Mouse (Mus musculus): Measurements from ENCODE around the gene Prune2. TPM values are rescaled to one million over a fixed set of nuclear protein-coding genes. Genes with fewer than 3 reads are reported as not detected.
A peak's percentile ranks its signal among the peaks of the same experiment; 100 is the strongest.

Prune2 gene
- polyA plus RNA-seq, 1 experiment: 1.6 TPM

- WGBS: 77% methylated on average over 2 of the region's 2 CpGs
- DNase-seq (ENCODE audit: low read depth, low spot score): no peak
Observed at GRCm38 (mm10) chr19:17096338-17096737, 140.4 kb downstream of the Prune2 start.

- 37% methylated on average over 6 of the region's 6 CpGs for WGBS
- DNase-seq (ENCODE audit: low read depth, low spot score): no peak
Observed at GRCm38 (mm10) chr19:17097210-17097609, 141.3 kb downstream of the Prune2 start.

- WGBS: 40% methylated on average over 8 of the region's 8 CpGs
- no peak for DNase-seq (ENCODE audit: low read depth, low spot score)
Observed at GRCm38 (mm10) chr19:17108782-17109181, 152.9 kb downstream of the Prune2 start.

GRCm38 (mm10) chr19:17124034-17124735 lies 168.3 kb downstream of the Prune2 start:
- DNase-seq (ENCODE audit: low read depth, low spot score): no peak
- WGBS: 64% methylated on average over 12 of the region's 12 CpGs

- no peak for DNase-seq (ENCODE audit: low read depth, low spot score)
Observed at GRCm38 (mm10) chr19:17125380-17125779, 169.5 kb downstream of the Prune2 start.

GRCm38 (mm10) chr19:17130544-17130943 lies 174.6 kb downstream of the Prune2 start:
- 77% methylated on average over 3 of the region's 3 CpGs for WGBS
- no peak for DNase-seq (ENCODE audit: low read depth, low spot score)

More at GRCm38 (mm10) chr19:17125380-17125779, 169.5 kb downstream of the Prune2 start:
- 77% methylated on average over 7 of the region's 7 CpGs for WGBS

- no peak for DNase-seq (ENCODE audit: low read depth, low spot score)
- 17% methylated on average over 21 of the region's 21 CpGs for WGBS
Observed at GRCm38 (mm10) chr19:17136677-17137460, 181.0 kb downstream of the Prune2 start.

- 76% methylated on average over 2 of the region's 2 CpGs for WGBS
Observed at GRCm38 (mm10) chr19:17137656-17138055, 181.7 kb downstream of the Prune2 start.

GRCm38 (mm10) chr19:17138144-17138915 lies 182.4 kb downstream of the Prune2 start:
- 46% methylated on average over 10 of the region's 10 CpGs for WGBS
- no peak for DNase-seq (ENCODE audit: low read depth, low spot score)

More at GRCm38 (mm10) chr19:17137656-17138055, 181.7 kb downstream of the Prune2 start:
- DNase-seq (ENCODE audit: low read depth, low spot score): no peak

- WGBS: 24% methylated on average over 12 of the region's 12 CpGs
Observed at GRCm38 (mm10) chr19:17140016-17140914, 184.3 kb downstream of the Prune2 start.

GRCm38 (mm10) chr19:17143245-17143644 lies 187.3 kb downstream of the Prune2 start:
- 98% methylated on average over 2 of the region's 2 CpGs for WGBS
- no peak for DNase-seq (ENCODE audit: low read depth, low spot score)

More at GRCm38 (mm10) chr19:17140016-17140914, 184.3 kb downstream of the Prune2 start:
- peak; percentile 67 for DNase-seq (ENCODE audit: low read depth, low spot score)

GRCm38 (mm10) chr19:17144205-17144604 lies 188.3 kb downstream of the Prune2 start:
- 77% methylated on average over 6 of the region's 6 CpGs for WGBS

GRCm38 (mm10) chr19:17150064-17150463 lies 194.1 kb downstream of the Prune2 start:
- no peak for DNase-seq (ENCODE audit: low read depth, low spot score)
- WGBS: 84% methylated on average over 7 of the region's 7 CpGs

More at GRCm38 (mm10) chr19:17144205-17144604, 188.3 kb downstream of the Prune2 start:
- DNase-seq (ENCODE audit: low read depth, low spot score): no peak

GRCm38 (mm10) chr19:17151781-17152180 lies 195.9 kb downstream of the Prune2 start:
- no peak for DNase-seq (ENCODE audit: low read depth, low spot score)
- 74% methylated on average over 6 of the region's 6 CpGs for WGBS

GRCm38 (mm10) chr19:17152461-17152860 lies 196.5 kb downstream of the Prune2 start:
- WGBS: 81% methylated on average over 7 of the region's 7 CpGs

GRCm38 (mm10) chr19:17153911-17154639 lies 198.2 kb downstream of the Prune2 start:
- 79% methylated on average over 11 of the region's 11 CpGs for WGBS
- no peak for DNase-seq (ENCODE audit: low read depth, low spot score)

More at GRCm38 (mm10) chr19:17152461-17152860, 196.5 kb downstream of the Prune2 start:
- no peak for DNase-seq (ENCODE audit: low read depth, low spot score)

GRCm38 (mm10) chr19:17155216-17155615 lies 199.3 kb downstream of the Prune2 start:
- 50% methylated on average over 2 of the region's 2 CpGs for WGBS

GRCm38 (mm10) chr19:17159676-17160075 lies 203.8 kb downstream of the Prune2 start:
- 20% methylated on average over 2 of the region's 2 CpGs for WGBS
- DNase-seq (ENCODE audit: low read depth, low spot score): no peak

More at GRCm38 (mm10) chr19:17155216-17155615, 199.3 kb downstream of the Prune2 start:
- no peak for DNase-seq (ENCODE audit: low read depth, low spot score)

All from large intestine, adult 2 months (tissue).